Mouse (Mus musculus) heart, adult 2 months (tissue): Measurements from ENCODE around the gene Aplnr.

ENCODE experiments used
- CTCF ChIP-seq: fragments of 200-600 bp; IDR thresholded peaks from 2 replicates; pipeline ENCODE4 v1.8.1; 2022; ENCODE audit warnings: antibody characterized with exemption, mild to moderate bottlenecking, moderate library complexity
- EP300 ChIP-seq: fragments of 200-500 bp; IDR thresholded peaks from 2 replicates; pipeline ENCODE4 v1.6.1; 2011; ENCODE audit warnings: low read depth, low read length, control low read depth; ENCODE audit not compliant: insufficient read depth

GRCm38 (mm10) chr2:85144908-85145307 lies 8.9 kb downstream of the Aplnr start:
- TF ChIP-seq EP300 (no peak), CTCF (no peak)
